Mouse (Mus musculus): Measurements from ENCODE around the gene Itpr1. TPM values are rescaled to one million over a fixed set of nuclear protein-coding genes. Genes with fewer than 3 reads are reported as not detected.
A peak's percentile ranks its signal among the peaks of the same experiment; 100 is the strongest.

Itpr1 gene
- polyA plus RNA-seq, 1 experiment from 2014 or later: 10.0 TPM

GRCm38 (mm10) chr6:108531324-108532311 lies 318.7 kb downstream of the Itpr1 start:
- Histone ChIP-seq H3K4me3 (no peak overlapping the region), H3K36me3 (replicated peaks) (peaks cover 9% of the 10 kb centered on the region; the same call in 1 of the 2 replicates), H3K9me3 (no peaks in the 10 kb centered on the region), H3K27ac (replicated peaks) (peak overlapping the region; percentile 44; the same call in 1 of the 2 replicates), H3K4me1 (peaks cover 21% of the 10 kb centered on the region), H3K27me3 (replicated peaks; ENCODE audit: low read depth, poor library complexity, severe bottlenecking) (no peaks in the 10 kb centered on the region)
- WGBS: 36% methylated on average over 12 of the region's 12 CpGs
- no peak for DNase-seq (ENCODE audit: low spot score)

GRCm38 (mm10) chr6:108532486-108533179 lies 319.7 kb downstream of the Itpr1 start:
- H3K27me3 ChIP-seq (replicated peaks; ENCODE audit: low read depth, poor library complexity, severe bottlenecking): no peaks in the 10 kb centered on the region
- no peak for DNase-seq (ENCODE audit: low spot score)
- H3K27ac ChIP-seq (replicated peaks): no peak overlapping the region
- WGBS: 83% methylated on average over 10 of the region's 10 CpGs
- H3K4me3 ChIP-seq: no peak overlapping the region
- peaks cover 10% of the 10 kb centered on the region; the same call in 1 of the 2 replicates for H3K36me3 ChIP-seq (replicated peaks)
- peaks cover 21% of the 10 kb centered on the region for H3K4me1 ChIP-seq
- H3K9me3 ChIP-seq: no peaks in the 10 kb centered on the region

- Histone ChIP-seq H3K27ac (replicated peaks) (no peak overlapping the region), H3K36me3 (replicated peaks) (peaks cover 4% of the 10 kb centered on the region; the same call in 1 of the 2 replicates), H3K27me3 (replicated peaks; ENCODE audit: low read depth, poor library complexity, severe bottlenecking) (no peaks in the 10 kb centered on the region), H3K4me3 (no peak overlapping the region), H3K9me3 (no peaks in the 10 kb centered on the region), H3K4me1 (peaks cover 21% of the 10 kb centered on the region)
- no peak for DNase-seq (ENCODE audit: low spot score)
- 91% methylated on average over 5 of the region's 5 CpGs for WGBS
Measured at GRCm38 (mm10) chr6:108534139-108534538, 321.2 kb downstream of the Itpr1 start.

- Histone ChIP-seq H3K9me3 (no peaks in the 10 kb centered on the region), H3K4me1 (peaks cover 21% of the 10 kb centered on the region), H3K4me3 (no peak overlapping the region), H3K27me3 (replicated peaks; ENCODE audit: low read depth, poor library complexity, severe bottlenecking) (no peaks in the 10 kb centered on the region), H3K27ac (replicated peaks) (no peak overlapping the region), H3K36me3 (replicated peaks) (peaks cover 4% of the 10 kb centered on the region; the same call in 1 of the 2 replicates)
- DNase-seq (ENCODE audit: low spot score): no peak
- 88% methylated on average over 6 of the region's 6 CpGs for WGBS
Measured at GRCm38 (mm10) chr6:108534596-108534995, 321.7 kb downstream of the Itpr1 start.

GRCm38 (mm10) chr6:108535309-108535708 lies 322.4 kb downstream of the Itpr1 start:
- WGBS: 90% methylated on average over 4 of the region's 4 CpGs
- no peak overlapping the region for H3K4me3 ChIP-seq
- H3K27me3 ChIP-seq (replicated peaks; ENCODE audit: low read depth, poor library complexity, severe bottlenecking): no peaks in the 10 kb centered on the region
- peaks cover 4% of the 10 kb centered on the region; the same call in 1 of the 2 replicates for H3K36me3 ChIP-seq (replicated peaks)
- no peak for DNase-seq (ENCODE audit: low spot score)
- H3K9me3 ChIP-seq: no peaks in the 10 kb centered on the region
- peaks cover 21% of the 10 kb centered on the region for H3K4me1 ChIP-seq
- no peak overlapping the region for H3K27ac ChIP-seq (replicated peaks)

- WGBS: 90% methylated on average over 8 of the region's 8 CpGs
- Histone ChIP-seq H3K27ac (replicated peaks) (no peak overlapping the region), H3K4me3 (no peak overlapping the region), H3K27me3 (replicated peaks; ENCODE audit: low read depth, poor library complexity, severe bottlenecking) (no peaks in the 10 kb centered on the region), H3K4me1 (peaks cover 10% of the 10 kb centered on the region), H3K9me3 (no peaks in the 10 kb centered on the region), H3K36me3 (replicated peaks) (peaks cover 7% of the 10 kb centered on the region; the same call in 1 of the 2 replicates)
- DNase-seq (ENCODE audit: low spot score): no peak
Measured at GRCm38 (mm10) chr6:108536546-108537317, 323.8 kb downstream of the Itpr1 start.

- no peak for DNase-seq (ENCODE audit: low spot score)
- H3K36me3 ChIP-seq (replicated peaks): peaks cover 16% of the 10 kb centered on the region; the same call in 1 of the 2 replicates
- 90% methylated on average over 4 of the region's 4 CpGs for WGBS
- H3K27ac ChIP-seq (replicated peaks): no peak overlapping the region
- no peaks in the 10 kb centered on the region for H3K9me3 ChIP-seq
- H3K4me1 ChIP-seq: no peaks in the 10 kb centered on the region
- H3K4me3 ChIP-seq: no peak overlapping the region
- no peaks in the 10 kb centered on the region for H3K27me3 ChIP-seq (replicated peaks; ENCODE audit: low read depth, poor library complexity, severe bottlenecking)
Measured at GRCm38 (mm10) chr6:108538406-108538805, 325.5 kb downstream of the Itpr1 start.

- DNase-seq (ENCODE audit: low spot score): no peak
- WGBS: 91% methylated on average over 6 of the region's 6 CpGs
- H3K27me3 ChIP-seq (replicated peaks; ENCODE audit: low read depth, poor library complexity, severe bottlenecking): no peaks in the 10 kb centered on the region
- no peaks in the 10 kb centered on the region for H3K9me3 ChIP-seq
- H3K4me1 ChIP-seq: no peaks in the 10 kb centered on the region
- no peak overlapping the region for H3K4me3 ChIP-seq
- H3K36me3 ChIP-seq (replicated peaks): peaks cover 16% of the 10 kb centered on the region; the same call in 1 of the 2 replicates
- no peak overlapping the region for H3K27ac ChIP-seq (replicated peaks)
Measured at GRCm38 (mm10) chr6:108540441-108540840, 327.5 kb downstream of the Itpr1 start.

GRCm38 (mm10) chr6:108544917-108545316 lies 332.0 kb downstream of the Itpr1 start:
- no peak overlapping the region for H3K4me3 ChIP-seq
- H3K27me3 ChIP-seq (replicated peaks; ENCODE audit: low read depth, poor library complexity, severe bottlenecking): no peaks in the 10 kb centered on the region
- H3K4me1 ChIP-seq: no peaks in the 10 kb centered on the region
- H3K27ac ChIP-seq (replicated peaks): no peak overlapping the region
- peaks cover 12% of the 10 kb centered on the region; the same call in 1 of the 2 replicates for H3K36me3 ChIP-seq (replicated peaks)
- no peaks in the 10 kb centered on the region for H3K9me3 ChIP-seq
- 86% methylated on average over 7 of the region's 7 CpGs for WGBS
- no peak for DNase-seq (ENCODE audit: low spot score)

GRCm38 (mm10) chr6:108545464-108545863 lies 332.6 kb downstream of the Itpr1 start:
- Histone ChIP-seq H3K27me3 (replicated peaks; ENCODE audit: low read depth, poor library complexity, severe bottlenecking) (no peaks in the 10 kb centered on the region), H3K27ac (replicated peaks) (no peak overlapping the region), H3K9me3 (no peaks in the 10 kb centered on the region), H3K36me3 (replicated peaks) (peaks cover 10% of the 10 kb centered on the region; the same call in 1 of the 2 replicates), H3K4me3 (no peak overlapping the region), H3K4me1 (no peaks in the 10 kb centered on the region)
- DNase-seq (ENCODE audit: low spot score): no peak
- 79% methylated on average over 5 of the region's 5 CpGs for WGBS

- no peak overlapping the region for H3K27ac ChIP-seq (replicated peaks)
- H3K4me1 ChIP-seq: no peaks in the 10 kb centered on the region
- H3K27me3 ChIP-seq (replicated peaks; ENCODE audit: low read depth, poor library complexity, severe bottlenecking): no peaks in the 10 kb centered on the region
- WGBS: 87% methylated on average over 3 of the region's 3 CpGs
- DNase-seq (ENCODE audit: low spot score): no peak
- no peak overlapping the region for H3K4me3 ChIP-seq
- H3K9me3 ChIP-seq: no peaks in the 10 kb centered on the region
- H3K36me3 ChIP-seq (replicated peaks): peaks cover 7% of the 10 kb centered on the region
Measured at GRCm38 (mm10) chr6:108548413-108548812, 335.5 kb downstream of the Itpr1 start.

- Histone ChIP-seq H3K36me3 (replicated peaks) (peaks cover 7% of the 10 kb centered on the region), H3K27me3 (replicated peaks; ENCODE audit: low read depth, poor library complexity, severe bottlenecking) (no peaks in the 10 kb centered on the region), H3K9me3 (no peaks in the 10 kb centered on the region), H3K4me3 (no peak overlapping the region), H3K27ac (replicated peaks) (no peak overlapping the region), H3K4me1 (no peaks in the 10 kb centered on the region)
- WGBS: 88% methylated on average over 6 of the region's 6 CpGs
- no peak for DNase-seq (ENCODE audit: low spot score)
Measured at GRCm38 (mm10) chr6:108549495-108549935, 336.6 kb downstream of the Itpr1 start.

All from embryonic facial prominence, embryonic 10.5 days (tissue).